Mouse (Mus musculus) frontal cortex, postnatal 10 days (tissue): Measurements from ENCODE around the gene Gm7247.
"Not testable (repeated sequence)": the region's sequence is repeated elsewhere in the genome, so short reads cannot be mapped to it uniquely, and the experiment has no call there.

Experiments
- DNase-seq, 2 experiments: peaks; one replicate each; pipeline ENCODE4 v3.0.0; 2022; ENCODE audit warnings: low spot score in 2 of 2, mixed read lengths in 1 of 2

Gm7247 gene

GRCm38 (mm10) chr14:51495781-51496180 lies 134.2 kb downstream of the Gm7247 start:
- DNase-seq: no peak

GRCm38 (mm10) chr14:51496955-51497354 lies 135.4 kb downstream of the Gm7247 start:
- DNase-seq: no peak

- no peak for DNase-seq
These were observed 136.4 kb downstream of the Gm7247 start for GRCm38 (mm10) chr14:51497958-51498357.

GRCm38 (mm10) chr14:51499707-51500275 lies 138.2 kb downstream of the Gm7247 start:
- DNase-seq: no peak

GRCm38 (mm10) chr14:51500461-51500860 lies 138.9 kb downstream of the Gm7247 start:
- no peak for DNase-seq

- DNase-seq: no peak
These were observed 145.9 kb downstream of the Gm7247 start for GRCm38 (mm10) chr14:51507416-51507815.

- no peak for DNase-seq
These were observed 190.9 kb downstream of the Gm7247 start, which contains the start of gene Gm5622 for GRCm38 (mm10) chr14:51552490-51552889. Gene Gm5622 (plus strand): TSS chr14:51552790.

GRCm38 (mm10) chr14:51573963-51574362 lies 212.4 kb downstream of the Gm7247 start, which contains the start of gene Gm17175:
Gene Gm17175 (minus strand): TSS chr14:51574063.
- not testable (repeated sequence) for DNase-seq

GRCm38 (mm10) chr14:51592039-51592438 lies 230.5 kb downstream of the Gm7247 start, which contains the start of gene Gm17174:
Gene Gm17174 (minus strand): TSS chr14:51592139.
- not testable (repeated sequence) for DNase-seq

GRCm38 (mm10) chr14:51611210-51611609 lies 249.7 kb downstream of the Gm7247 start, which contains the start of gene Gm17078:
Gene Gm17078 (minus strand): TSS chr14:51611310.
- DNase-seq: no peak
